Mouse (Mus musculus) B cell, adult 62 days (primary cell): Measurements from ENCODE around the gene Gm28372. TPM values are rescaled to one million over a fixed set of nuclear protein-coding genes. Genes with fewer than 3 reads are reported as not detected.

Experiments
- total RNA-seq: library from RNA; stranded (reverse); gene quantifications from 4 replicates; pipeline ENCODE4 v1.2.4, GENCODE M21; 2023

The Gm28372 gene
- total RNA-seq: not detected in 4 replicates

DNA sequence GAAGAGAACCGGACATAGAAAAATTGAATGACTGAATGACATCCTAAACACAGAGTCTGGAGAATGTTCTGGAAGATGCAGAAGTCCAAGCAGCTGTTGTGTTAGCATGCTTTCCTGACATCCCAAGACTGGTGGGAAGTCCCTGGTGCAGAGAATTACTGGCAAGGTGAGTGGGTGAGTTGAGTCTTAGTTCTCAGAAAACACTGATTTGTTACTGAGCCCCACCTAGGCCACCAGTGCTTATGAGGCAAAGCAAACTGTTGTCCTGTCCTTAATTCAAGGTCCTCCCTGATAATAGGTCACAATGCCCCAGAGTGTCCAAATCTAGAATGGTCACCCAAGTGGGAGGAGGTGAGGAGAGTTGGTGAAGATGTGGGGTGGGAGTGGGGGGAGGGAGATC lies at the start of gene Gm28372, which contains the start of gene 1700020A23Rik:
Gene Gm28372, plus strand, starts transcription at position 301 of the 400 bp plus-strand sequence.
Gene 1700020A23Rik, plus strand, starts transcription at position 321 of the 400 bp plus-strand sequence.

DNA sequence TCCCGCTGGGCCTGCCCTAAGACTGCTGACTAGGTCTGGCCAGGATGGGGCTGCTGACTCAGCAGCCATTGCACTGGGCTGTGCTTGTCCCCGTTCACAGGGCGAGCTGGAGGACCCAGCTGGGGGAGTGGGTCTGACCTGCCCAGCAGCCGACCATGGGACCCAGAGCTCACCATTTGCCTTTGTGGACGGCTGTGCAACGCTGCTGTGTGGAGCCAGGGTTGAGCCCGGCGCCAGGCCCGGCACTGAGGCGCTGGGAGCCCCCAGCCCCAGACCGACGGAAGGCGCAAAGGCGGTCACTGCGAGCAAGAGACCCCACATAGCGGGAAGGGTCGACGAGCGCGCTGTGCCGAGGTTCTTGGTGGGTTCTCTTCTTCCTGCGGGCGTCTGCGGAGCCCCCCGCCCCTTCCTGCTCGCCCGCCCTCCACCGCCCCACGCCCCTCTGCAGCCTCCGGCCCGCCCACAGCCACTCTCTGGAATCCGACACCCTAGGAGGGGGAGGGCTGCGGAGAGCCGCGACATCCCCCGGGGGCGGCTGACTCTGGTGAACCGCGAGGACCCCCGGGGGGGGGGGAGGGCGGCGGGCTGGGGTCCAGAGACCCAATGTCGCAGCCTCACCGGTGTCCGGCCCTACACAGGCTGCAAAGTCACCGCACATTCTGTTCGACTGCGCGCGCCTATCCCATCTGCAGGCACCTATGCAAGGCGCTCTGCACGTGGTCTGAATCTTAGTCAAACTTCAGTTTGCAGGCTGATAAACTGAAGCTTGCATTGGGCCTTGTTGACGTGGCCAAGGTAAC lies 7.7 kb upstream of the Gm28372 start, which contains the start of gene Cpxm1:
Gene Cpxm1, minus strand, starts transcription at position 389 of the 800 bp plus-strand sequence.

DNA sequence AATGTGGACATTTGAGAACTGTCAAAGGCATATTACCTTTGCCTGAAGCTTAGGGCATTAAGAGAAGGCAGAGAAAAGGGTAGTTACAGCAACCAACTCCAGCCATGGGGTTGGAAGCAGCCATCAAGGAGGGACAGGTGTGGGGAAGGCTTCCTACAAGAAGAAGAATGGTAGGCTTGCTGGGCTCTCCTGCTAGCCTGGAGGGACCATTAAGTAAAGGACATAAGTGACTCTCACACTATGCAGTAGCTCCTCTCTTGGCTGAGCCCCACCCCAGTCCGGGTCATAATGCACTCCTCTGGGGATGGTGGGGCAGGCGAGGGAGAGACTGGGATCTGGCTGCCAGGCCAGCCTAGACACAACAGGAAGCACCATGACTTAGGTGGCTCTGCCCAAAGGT lies 1.1 kb downstream of the Gm28372 start, which contains the start of gene Tmem239:
Gene Tmem239, plus strand, starts transcription at position 301 of the 400 bp plus-strand sequence.

DNA sequence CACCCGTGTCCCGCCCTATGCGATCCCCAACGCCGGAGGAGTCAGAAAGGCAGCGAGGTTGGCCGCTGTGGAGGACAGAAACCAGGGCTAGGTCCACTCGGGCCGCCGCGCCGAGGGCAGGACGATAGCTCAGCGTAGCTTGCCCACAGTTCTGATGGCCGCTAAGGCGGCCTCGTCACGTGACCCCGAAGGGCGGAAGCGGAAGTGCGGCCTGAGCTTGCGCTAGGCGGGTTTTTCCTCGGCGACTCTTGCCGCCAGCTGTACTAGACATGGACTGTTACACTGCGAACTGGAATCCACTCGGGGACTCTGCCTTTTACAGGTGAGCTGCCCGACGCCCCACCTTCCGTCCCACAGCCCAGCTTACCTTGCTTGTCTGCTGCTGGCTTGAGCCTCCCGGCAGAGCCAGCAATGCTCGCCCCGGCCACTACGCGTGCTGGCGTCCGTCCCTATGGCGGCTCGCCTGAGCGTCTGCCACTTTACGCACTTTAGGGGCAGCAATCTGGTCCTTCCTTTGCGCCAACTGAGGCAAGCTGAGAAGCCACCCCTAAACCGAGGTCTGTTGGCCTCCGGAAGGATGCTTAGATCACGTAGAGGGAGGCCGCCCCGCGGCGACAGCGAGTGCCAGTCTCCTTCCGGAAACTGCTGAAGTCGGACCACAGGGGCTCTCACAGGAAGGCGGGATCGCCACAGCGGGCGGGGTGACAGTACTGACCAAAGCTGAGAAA lies 19.3 kb downstream of the Gm28372 start, which contains the start of the genes Vps16 and Pced1a:
Gene Vps16, plus strand, starts transcription at position 214 of the 728 bp plus-strand sequence.
Gene Pced1a, minus strand, starts transcription at position 576 of the 728 bp plus-strand sequence.

DNA sequence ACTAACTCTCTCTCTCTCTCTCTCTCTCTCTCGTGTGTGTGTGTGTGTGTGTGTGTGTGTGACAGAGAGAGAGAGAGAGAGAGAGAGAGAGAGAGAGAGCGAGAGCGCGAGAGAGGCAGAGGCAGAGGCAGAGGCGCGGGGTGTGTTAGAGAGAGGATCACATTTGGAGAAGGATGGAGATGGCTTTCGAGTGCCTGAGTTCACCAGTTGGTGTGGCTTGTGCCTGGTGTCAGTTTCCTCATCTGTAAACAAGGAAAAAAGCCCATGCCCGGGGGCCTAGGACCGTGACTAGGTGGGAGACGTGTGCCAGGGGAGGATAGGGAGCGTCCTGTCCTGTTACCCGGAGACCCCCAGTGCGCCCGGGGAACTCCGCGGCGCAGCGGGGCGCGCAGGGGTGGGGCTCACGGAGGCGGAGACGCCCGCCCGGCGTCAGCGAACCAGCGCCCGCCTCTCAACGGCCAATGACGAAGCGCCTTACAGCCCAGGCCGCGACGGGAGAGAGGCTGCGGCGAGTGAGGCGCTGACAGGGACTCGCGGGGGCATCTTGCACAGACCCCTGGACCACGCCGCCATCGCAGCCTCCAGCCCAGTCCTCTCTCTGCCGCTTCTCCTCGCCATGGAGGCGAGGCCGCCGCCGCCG lies 44.9 kb downstream of the Gm28372 start, which contains the start of gene Ptpra:
Gene Ptpra, plus strand, starts transcription at position 485 of the 640 bp plus-strand sequence.

Other genes with a start within 250 kb of the Gm28372 start
- gene Snrpb, start 225.8 kb upstream of the Gm28372 start, total RNA-seq: 170 to 185 TPM (median 178 TPM) in 4 replicates
- gene Tmc2, start 210.0 kb upstream of the Gm28372 start, total RNA-seq: not detected in 4 replicates
- gene Nop56, start 130.8 kb upstream of the Gm28372 start, total RNA-seq: 312 to 373 TPM (median 325 TPM) in 4 replicates
- 118 to 131 TPM (median 124 TPM) in 4 replicates for gene Idh3b, start 120.7 kb upstream of the Gm28372 start, total RNA-seq
- not detected in 4 replicates for gene Ebf4, start 110.1 kb upstream of the Gm28372 start, total RNA-seq
- 0.63 to 1.1 TPM (median 0.69 TPM) in 3 of 4 replicates, not detected in the other for gene Cpxm1, start 7.7 kb upstream of the Gm28372 start, total RNA-seq
- not detected in 4 replicates for gene 1700020A23Rik, start within 50 bp of the Gm28372 start, total RNA-seq
- gene Tmem239, start 1.2 kb downstream of the Gm28372 start, total RNA-seq: not detected in 4 replicates
- 142 to 168 TPM (median 153 TPM) in 4 replicates for gene Vps16, start 19.1 kb downstream of the Gm28372 start, total RNA-seq
- 16.8 to 23.0 TPM (median 19.8 TPM) in 4 replicates for gene Pced1a, start 19.5 kb downstream of the Gm28372 start, total RNA-seq
- 101 to 107 TPM (median 104 TPM) in 4 replicates for gene Ptpra, start 45.0 kb downstream of the Gm28372 start, total RNA-seq
- 45.9 to 57.9 TPM (median 48.6 TPM) in 4 replicates for gene Mrps26, start 158.5 kb downstream of the Gm28372 start, total RNA-seq
- not detected in 4 replicates for gene Oxt, start 170.9 kb downstream of the Gm28372 start, total RNA-seq
- gene Avp, start 177.3 kb downstream of the Gm28372 start, total RNA-seq: not detected in 4 replicates
- 5.9 to 7.6 TPM (median 6.6 TPM) in 4 replicates for gene Fastkd5, start 224.8 kb downstream of the Gm28372 start, total RNA-seq
- gene Ubox5, start 224.8 kb downstream of the Gm28372 start, total RNA-seq: 4.9 to 6.1 TPM (median 5.8 TPM) in 4 replicates
- 5.5 to 7.6 TPM (median 6.1 TPM) in 4 replicates for gene Lzts3, start 237.6 kb downstream of the Gm28372 start, total RNA-seq